Mouse (Mus musculus) lung, adult 2 months (tissue): ENCODE measurements at regions not wholly inside any gene's neighbourhood (a gene's known extent, or its start where the extent isn't known, plus 50 kb on each side); places are given as distances from the start of the nearest gene placed in this dataset.

Experiments used
- DNase-seq: peaks from one replicate; pipeline ENCODE4 v3.0.0; 2022
- H3K4me1 ChIP-seq: fragments of 200-500 bp; 2 replicates; pipeline ENCODE4 v1.6.1; 2011; ENCODE audit warnings: low read length; ENCODE audit not compliant: control insufficient read depth, insufficient read depth
- H3K4me3 ChIP-seq: fragments of 200-500 bp; replicated peaks from 2 replicates; pipeline ENCODE3; 2011; ENCODE audit warnings: low read depth, mild to moderate bottlenecking, control low read depth, low read length; ENCODE audit errors: extremely low read depth
- CTCF ChIP-seq: fragments of 200-500 bp; IDR thresholded peaks from 2 replicates; pipeline ENCODE4 v1.5.1; 2011; ENCODE audit warnings: mild to moderate bottlenecking, low read length, control low read depth; ENCODE audit not compliant: insufficient read depth
- POLR2A ChIP-seq: fragments of 200-500 bp; IDR thresholded peaks from 2 replicates; pipeline ENCODE4 v1.6.1; 2011; ENCODE audit warnings: low read depth, mild to moderate bottlenecking, control low read depth, low read length, borderline replicate concordance; ENCODE audit errors: extremely low read depth
- WGBS: fragments of 180-500 bp; shearing (Covaris S2); methylation state at CpG from one replicate; pipeline ENCODE4 v1.1.7; 2018; 5-methylcytosine and 5-hydroxymethylcytosine counted together

GRCm38 (mm10) chr7:137909456-137909855 is 472.0 kb downstream of the Glrx3 start:
- TF ChIP-seq CTCF, result no peak
- no peak for TF ChIP-seq POLR2A
- WGBS, result 37% methylated on average over 3 of the region's 3 CpGs
- Histone ChIP-seq H3K4me3 (no peak overlapping the region), H3K4me1 (no peaks in the 10 kb centered on the region)
- DNase-seq, result no peak

DNA sequence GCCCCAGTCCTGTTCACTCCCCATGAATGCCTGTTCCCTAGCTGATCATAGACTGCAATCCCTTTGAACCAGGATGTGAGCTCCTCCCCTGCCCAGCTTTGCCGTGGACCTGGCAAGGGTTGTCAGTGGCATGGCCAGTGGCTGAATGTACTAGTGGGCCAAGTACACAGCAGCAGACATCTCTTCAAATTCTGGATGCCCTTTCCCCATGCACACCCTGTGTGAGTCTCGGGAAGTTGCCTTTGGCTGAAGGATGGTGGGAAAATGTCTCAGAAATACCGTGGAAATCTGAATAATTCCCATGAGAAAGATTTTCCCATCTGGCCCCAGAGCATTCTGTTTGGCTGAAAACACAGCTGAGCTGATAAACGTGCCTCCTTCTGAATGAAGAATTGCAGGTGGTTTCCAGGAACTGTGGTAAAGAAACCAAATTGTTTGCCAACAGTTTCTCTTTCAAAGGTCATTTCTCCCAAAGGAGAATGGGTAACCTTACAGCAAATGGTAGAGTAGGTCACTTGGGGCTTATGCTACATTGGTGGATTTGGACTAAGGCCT is 476.2 kb downstream of the Glrx3 start:
- WGBS, result 59% methylated on average over 4 of the region's 4 CpGs
- DNase-seq, result no peak
- no peak overlapping the region for H3K4me3 ChIP-seq

GRCm38 (mm10) chr7:137914506-137914905 is 477.1 kb downstream of the Glrx3 start:
- DNase-seq, result no peak
- H3K4me3 ChIP-seq, result no peak overlapping the region
- H3K4me1 ChIP-seq, result no peaks in the 10 kb centered on the region
- TF ChIP-seq CTCF, result no peak
- WGBS, result 83% methylated on average over 5 of the region's 5 CpGs

More for the DNA sequence above, 476.2 kb downstream of the Glrx3 start:
- TF ChIP-seq POLR2A, result no peak
- TF ChIP-seq CTCF, result no peak
- H3K4me1 ChIP-seq, result no peaks in the 10 kb centered on the region

GRCm38 (mm10) chr7:137916351-137916750 is 478.9 kb downstream of the Glrx3 start:
- DNase-seq, result no peak
- Histone ChIP-seq H3K4me1 (no peaks in the 10 kb centered on the region), H3K4me3 (no peak overlapping the region)
- TF ChIP-seq CTCF, result no peak
- TF ChIP-seq POLR2A, result no peak
- WGBS, result 49% methylated on average over 1 of the region's 1 CpGs

GRCm38 (mm10) chr7:137924464-137925167 is 472.9 kb downstream of the Tcerg1l start:
- DNase-seq, result no peak
- TF ChIP-seq POLR2A (no peak), CTCF (no peak)
- H3K4me3 ChIP-seq, result no peak overlapping the region
- H3K4me1 ChIP-seq, result no peaks in the 10 kb centered on the region
- 39% methylated on average over 7 of the region's 7 CpGs for WGBS

DNA sequence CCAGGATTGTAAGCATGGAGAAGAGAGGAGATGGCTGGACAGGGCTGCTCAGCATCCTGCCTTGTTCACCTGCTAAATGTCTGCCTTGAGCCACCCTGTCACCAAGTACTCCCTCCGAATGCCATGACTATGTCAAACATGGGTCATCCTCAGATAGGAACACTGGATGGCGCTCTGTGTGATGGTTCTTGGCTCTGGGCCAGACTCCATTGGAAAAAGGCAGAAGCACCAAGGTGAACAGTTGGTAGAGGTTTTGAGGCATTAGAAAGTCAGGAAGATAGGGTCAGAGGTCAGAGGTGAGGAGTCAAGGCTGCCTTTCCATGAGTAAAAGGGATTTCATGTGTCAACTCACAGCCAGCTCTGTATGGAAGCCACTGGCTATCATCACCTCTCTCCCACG is 471.9 kb downstream of the Tcerg1l start:
- no peak for TF ChIP-seq POLR2A
- no peak for TF ChIP-seq CTCF
- DNase-seq, result no peak
- Histone ChIP-seq H3K4me3 (no peak overlapping the region), H3K4me1 (no peaks in the 10 kb centered on the region; the same call in 1 of the 2 replicates)
- 71% methylated on average over 3 of the region's 3 CpGs for WGBS

DNA sequence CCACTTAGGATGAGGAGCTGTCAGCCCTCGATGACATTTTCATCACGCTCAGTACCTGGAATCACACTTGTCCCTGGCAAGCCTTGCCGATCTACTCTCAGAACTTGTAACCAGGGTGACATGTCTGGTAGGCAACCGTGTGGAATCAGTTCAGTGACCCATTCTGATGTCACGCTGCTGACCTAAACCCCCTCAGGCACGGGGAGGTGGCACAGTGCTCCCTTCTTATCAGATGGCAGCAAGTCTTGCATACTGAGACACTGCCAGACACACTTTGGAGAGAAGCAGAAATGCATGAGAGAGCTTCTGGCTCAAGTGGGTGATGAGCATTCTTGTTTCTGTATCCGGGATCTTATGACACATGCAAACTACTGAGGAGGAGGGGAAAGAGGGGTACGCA is 470.2 kb downstream of the Tcerg1l start:
- Histone ChIP-seq H3K4me3 (no peak overlapping the region), H3K4me1 (no peaks in the 10 kb centered on the region; the same call in 1 of the 2 replicates)
- no peak for DNase-seq
- TF ChIP-seq CTCF (no peak), POLR2A (no peak)
- 52% methylated on average over 8 of the region's 8 CpGs for WGBS

DNA sequence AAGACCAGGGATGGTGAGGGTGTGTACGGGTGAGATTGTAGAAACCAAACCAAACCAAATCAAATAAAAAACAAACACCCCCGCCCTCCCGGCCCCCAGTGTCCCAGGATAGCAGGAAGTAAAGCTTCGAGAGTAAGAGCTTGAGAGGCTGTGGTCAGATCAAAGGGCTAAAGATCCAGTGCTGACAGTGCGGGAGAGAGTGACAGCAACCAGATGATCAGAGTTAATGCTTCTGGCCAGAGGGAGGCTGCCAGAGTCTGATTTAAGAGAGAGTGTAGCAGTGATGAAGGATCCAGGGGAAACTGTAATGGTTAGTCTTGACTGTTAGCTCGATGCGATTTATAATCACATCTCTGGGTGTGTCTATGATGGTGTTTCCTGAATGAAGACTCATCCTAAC is 467.3 kb downstream of the Tcerg1l start:
- DNase-seq, result no peak
- TF ChIP-seq CTCF, result no peak
- TF ChIP-seq POLR2A, result no peak
- 13% methylated on average over 7 of the region's 7 CpGs for WGBS
- no peaks in the 10 kb centered on the region; the same call in 1 of the 2 replicates for H3K4me1 ChIP-seq
- H3K4me3 ChIP-seq, result no peak overlapping the region

DNA sequence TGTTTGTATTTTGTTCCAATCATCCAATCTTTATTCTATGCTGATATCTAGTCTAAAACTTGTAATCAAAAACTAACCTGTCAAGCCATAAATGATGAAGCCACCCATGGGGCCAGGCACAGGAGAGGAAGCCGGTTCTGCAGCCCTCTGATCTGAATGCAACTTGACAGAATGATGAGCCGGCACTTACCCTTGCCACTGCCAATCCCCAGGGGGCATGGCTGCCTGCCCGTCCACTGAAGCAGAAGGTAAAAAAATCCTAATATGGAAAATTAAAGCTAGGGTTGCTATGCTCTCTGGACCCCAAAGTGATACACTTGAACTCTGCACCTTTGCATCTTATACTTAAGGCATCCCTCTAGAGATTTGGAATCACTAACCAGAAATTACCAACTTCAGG is 461.6 kb downstream of the Tcerg1l start:
- Histone ChIP-seq H3K4me1 (no peaks in the 10 kb centered on the region), H3K4me3 (no peak overlapping the region)
- TF ChIP-seq CTCF (no peak), POLR2A (no peak)
- DNase-seq, result no peak
- 42% methylated on average over 3 of the region's 3 CpGs for WGBS

- H3K4me3 ChIP-seq, result no peak overlapping the region
- WGBS, result 66% methylated on average over 8 of the region's 8 CpGs
- no peaks in the 10 kb centered on the region for H3K4me1 ChIP-seq
- no peak for DNase-seq
- TF ChIP-seq CTCF (no peak), POLR2A (no peak)
Measured at GRCm38 (mm10) chr7:137939116-137939515, 458.4 kb downstream of the Tcerg1l start.
